Mouse (Mus musculus) G1E (cell line): Measurements from ENCODE around the gene Disc1.

Experiments
- CTCF ChIP-seq: IDR thresholded peaks from 2 replicates; pipeline ENCODE4 v1.5.1; 2012; ENCODE audit warnings: low read depth, low read length, inconsistent platforms, mixed read lengths
- TAL1 ChIP-seq: conservative IDR thresholded peaks from 2 replicates; pipeline ENCODE4 v1.6.1; 2012; ENCODE audit warnings: low read depth, low read length, inconsistent platforms, mixed read lengths

DNA sequence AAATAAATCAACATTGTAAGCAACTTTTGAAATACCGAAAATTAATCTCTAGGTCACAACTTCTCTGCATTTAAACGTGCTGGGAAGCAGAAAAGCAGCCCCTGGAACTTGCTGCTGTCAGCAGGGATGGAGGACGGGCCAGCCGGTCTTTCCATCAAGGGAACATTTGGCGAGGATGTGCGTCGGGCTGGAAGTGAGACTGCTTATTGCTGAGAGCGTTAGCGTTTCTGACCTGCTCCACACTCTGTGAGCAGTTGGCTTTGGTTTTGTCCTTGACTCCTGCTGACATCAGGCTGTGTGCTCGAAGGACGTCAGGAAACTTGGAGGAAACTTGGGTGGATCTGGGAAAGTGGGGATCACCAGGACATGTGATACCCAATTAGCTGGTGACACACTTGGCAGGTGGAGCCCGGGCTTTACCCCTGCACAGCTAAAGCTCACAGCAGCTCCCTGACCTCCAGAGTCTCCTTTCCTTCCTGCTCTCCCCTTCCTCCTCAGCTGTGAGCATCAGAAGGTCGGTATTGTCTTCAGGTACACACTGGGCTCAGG lies 158.7 kb downstream of the Disc1 start:
- TF ChIP-seq CTCF (no peak), TAL1 (no peak)
